In the genomic region with DNA sequence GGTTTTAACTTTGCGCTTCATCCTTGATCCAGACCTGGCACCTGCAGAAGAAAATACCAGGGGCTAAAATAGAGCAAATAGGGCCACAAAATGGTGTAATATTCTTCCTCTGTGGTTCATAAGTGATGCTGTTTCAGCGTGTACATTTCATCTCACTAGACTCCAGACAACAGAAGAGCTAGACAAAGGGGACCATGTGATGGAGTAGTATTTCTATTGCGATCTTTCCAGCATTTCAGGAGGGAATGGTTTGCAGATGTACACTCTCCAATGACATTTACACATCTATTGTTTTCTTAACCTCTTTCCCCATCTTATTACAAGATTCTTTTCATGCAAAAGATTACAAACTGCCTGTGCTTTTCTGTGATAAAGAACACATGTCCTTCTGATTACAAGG, we compare ENCODE assay signal across 27 mouse cellular contexts.
DNase-seq lines count a peak whose midpoint lies in the region; ATAC-seq and TF ChIP-seq lines count a peak whose summit lies in the region.
"Had no signal": no experiment of that assay in that cellular context is flagged by ENCODE, and none has a peak within 500 bp of the region (broad histone marks: within the 10 kb centered on the region; RNA-seq: fewer than 3 reads in every experiment).

No protein-coding gene starts in this region.

- no peaks in the 10 kb centered on the region for H3K4me1 ChIP-seq in embryonic facial prominence, embryonic 11.5 days (ENCODE audit: control insufficient read depth, insufficient read depth, low read length)
- no peaks in the 10 kb centered on the region for H3K4me1 ChIP-seq in embryonic facial prominence, embryonic 10.5 days
- no peaks in the 10 kb centered on the region for H3K4me1 ChIP-seq in kidney, embryonic 14.5 days (ENCODE audit: control insufficient read depth, insufficient read depth, low read length)
- no peaks in the 10 kb centered on the region for H3K4me1 ChIP-seq in stomach, embryonic 16.5 days (ENCODE audit: control insufficient read depth, insufficient read depth, low read length)
- no peaks in the 10 kb centered on the region for H3K4me1 ChIP-seq in stomach, postnatal 0 days (replicated peaks; ENCODE audit: control insufficient read depth, insufficient read depth)
- H3K4me1 ChIP-seq: embryonic facial prominence, embryonic 12.5 days; forebrain, embryonic 10.5 days; forebrain, embryonic 13.5 days; heart, embryonic 10.5 days; heart, embryonic 13.5 days; hindbrain, embryonic 12.5 days; hindbrain, embryonic 15.5 days had no signal

- no peak overlapping the region for H3K4me3 ChIP-seq in embryonic facial prominence, embryonic 11.5 days (ENCODE audit: low read depth, low read length)
- H3K4me3 ChIP-seq in embryonic facial prominence, embryonic 10.5 days = no peak overlapping the region
- no peak overlapping the region for H3K4me3 ChIP-seq in kidney, embryonic 14.5 days (ENCODE audit: low read length)
- no peak overlapping the region for H3K4me3 ChIP-seq in stomach, embryonic 16.5 days (replicated peaks; ENCODE audit: low read length)
- no peak overlapping the region for H3K4me3 ChIP-seq in stomach, postnatal 0 days (ENCODE audit: low read depth, low read length)
- H3K4me3 ChIP-seq: embryonic facial prominence, embryonic 12.5 days; erythroblast, embryonic 14.5 days; forebrain, embryonic 10.5 days; forebrain, embryonic 13.5 days; heart, adult 2 months; heart, embryonic 10.5 days; heart, embryonic 13.5 days; hindbrain, embryonic 12.5 days; hindbrain, embryonic 15.5 days had no signal

- ATAC-seq in embryonic facial prominence, embryonic 11.5 days (replicated peaks; ENCODE audit: insufficient number of reproducible peaks, low FRiP score, low TSS enrichment, low read depth) = no peak
- ATAC-seq in kidney, embryonic 14.5 days (ENCODE audit: low FRiP score, low TSS enrichment) = peak; percentile 57; the same call in 1 of the 2 replicates
- ATAC-seq in stomach, embryonic 16.5 days (ENCODE audit: insufficient read depth, low FRiP score) = peak; percentile 40; the same call in 1 of the 2 replicates
- no peak for ATAC-seq in stomach, postnatal 0 days (ENCODE audit: low FRiP score, low TSS enrichment)
- ATAC-seq: activated CD4-positive, CD25-positive, alpha-beta regulatory T cell, adult 4 months; forebrain, embryonic 13.5 days; forebrain, embryonic 16.5 days had no signal

- no peaks in the 10 kb centered on the region for H3K9me3 ChIP-seq in embryonic facial prominence, embryonic 11.5 days (replicated peaks; ENCODE audit: control insufficient read depth, low read length)
- H3K9me3 ChIP-seq in embryonic facial prominence, embryonic 10.5 days = no peaks in the 10 kb centered on the region
- no peaks in the 10 kb centered on the region for H3K9me3 ChIP-seq in kidney, embryonic 14.5 days (ENCODE audit: control insufficient read depth, low read length)
- no peaks in the 10 kb centered on the region for H3K9me3 ChIP-seq in stomach, embryonic 16.5 days (replicated peaks; ENCODE audit: control insufficient read depth, low read length)
- H3K9me3 ChIP-seq in stomach, postnatal 0 days (ENCODE audit: control insufficient read depth, low read length) = no peaks in the 10 kb centered on the region
- H3K9me3 ChIP-seq: embryonic facial prominence, embryonic 12.5 days; forebrain, embryonic 10.5 days; forebrain, embryonic 13.5 days; heart, embryonic 10.5 days; heart, embryonic 13.5 days; hindbrain, embryonic 12.5 days; hindbrain, embryonic 15.5 days had no signal

- H3K27me3 ChIP-seq in embryonic facial prominence, embryonic 11.5 days (ENCODE audit: control insufficient read depth, insufficient read depth, low read length) = no peaks in the 10 kb centered on the region
- H3K27me3 ChIP-seq in embryonic facial prominence, embryonic 10.5 days (replicated peaks; ENCODE audit: low read depth, poor library complexity, severe bottlenecking) = no peaks in the 10 kb centered on the region
- H3K27me3 ChIP-seq in kidney, embryonic 14.5 days (ENCODE audit: control insufficient read depth, insufficient read depth, low read length) = no peaks in the 10 kb centered on the region
- H3K27me3 ChIP-seq in stomach, embryonic 16.5 days (ENCODE audit: control insufficient read depth, insufficient read depth, low read length) = no peaks in the 10 kb centered on the region
- H3K27me3 ChIP-seq in stomach, postnatal 0 days (ENCODE audit: control insufficient read depth, insufficient read depth, low read length) = no peaks in the 10 kb centered on the region
- H3K27me3 ChIP-seq: embryonic facial prominence, embryonic 12.5 days; forebrain, embryonic 13.5 days; heart, embryonic 13.5 days; hindbrain, embryonic 12.5 days; hindbrain, embryonic 15.5 days had no signal

- TF ChIP-seq CTCF in stomach, postnatal 0 days (IDR thresholded peaks at IDR 0.05; ENCODE audit: low read depth) = no peak

- no peak overlapping the region for H3K4me2 ChIP-seq in embryonic facial prominence, embryonic 11.5 days (ENCODE audit: low read depth, low read length)
- H3K4me2 ChIP-seq in kidney, embryonic 14.5 days (replicated peaks; ENCODE audit: low read depth, low read length) = no peak overlapping the region
- H3K4me2 ChIP-seq in stomach, embryonic 16.5 days (ENCODE audit: low read depth, low read length) = no peak overlapping the region
- H3K4me2 ChIP-seq in stomach, postnatal 0 days (replicated peaks; ENCODE audit: low read depth) = no peak overlapping the region
- H3K4me2 ChIP-seq: embryonic facial prominence, embryonic 12.5 days; forebrain, embryonic 13.5 days; heart, embryonic 13.5 days; hindbrain, embryonic 12.5 days; hindbrain, embryonic 15.5 days had no signal

- no peak overlapping the region for H3K27ac ChIP-seq in embryonic facial prominence, embryonic 11.5 days (replicated peaks; ENCODE audit: low read depth, low read length)
- no peak overlapping the region for H3K27ac ChIP-seq in embryonic facial prominence, embryonic 10.5 days (replicated peaks)
- H3K27ac ChIP-seq in kidney, embryonic 14.5 days (ENCODE audit: low read depth, low read length) = no peak overlapping the region
- no peak overlapping the region for H3K27ac ChIP-seq in stomach, embryonic 16.5 days (ENCODE audit: low read length)
- H3K27ac ChIP-seq in stomach, postnatal 0 days (replicated peaks) = no peak overlapping the region
- H3K27ac ChIP-seq: embryonic facial prominence, embryonic 12.5 days; forebrain, embryonic 10.5 days; forebrain, embryonic 13.5 days; heart, adult 2 months; heart, embryonic 10.5 days; heart, embryonic 13.5 days; hindbrain, embryonic 12.5 days; hindbrain, embryonic 15.5 days had no signal

- no peak for TF ChIP-seq EP300 in stomach, postnatal 0 days (optimal IDR thresholded peaks at IDR 0.05)

- 66% methylated on average over 3 of the region's 3 CpGs for WGBS in embryonic facial prominence, embryonic 11.5 days
- 74% methylated on average over 3 of the region's 3 CpGs for WGBS in embryonic facial prominence, embryonic 10.5 days
- WGBS in kidney, embryonic 14.5 days = 60% methylated on average over 3 of the region's 3 CpGs
- WGBS in stomach, embryonic 16.5 days = 60% methylated on average over 3 of the region's 3 CpGs
- 50% methylated on average over 3 of the region's 3 CpGs for WGBS in stomach, postnatal 0 days

- no peaks in the 10 kb centered on the region for H3K36me3 ChIP-seq in embryonic facial prominence, embryonic 11.5 days (replicated peaks; ENCODE audit: control insufficient read depth, insufficient read depth, low read depth, low read length)
- no peaks in the 10 kb centered on the region for H3K36me3 ChIP-seq in embryonic facial prominence, embryonic 10.5 days (replicated peaks)
- no peaks in the 10 kb centered on the region for H3K36me3 ChIP-seq in kidney, embryonic 14.5 days (ENCODE audit: control insufficient read depth, insufficient read depth, low read length)
- H3K36me3 ChIP-seq in stomach, embryonic 16.5 days (ENCODE audit: control insufficient read depth, insufficient read depth, low read length) = no peaks in the 10 kb centered on the region
- no peaks in the 10 kb centered on the region for H3K36me3 ChIP-seq in stomach, postnatal 0 days (ENCODE audit: control insufficient read depth, insufficient read depth, low read length)
- H3K36me3 ChIP-seq: embryonic facial prominence, embryonic 12.5 days; forebrain, embryonic 10.5 days; heart, embryonic 10.5 days; heart, embryonic 13.5 days; hindbrain, embryonic 12.5 days; hindbrain, embryonic 15.5 days had no signal

- peak; percentile 2 for DNase-seq in embryonic facial prominence, embryonic 11.5 days (ENCODE audit: low spot score)
- no peak for DNase-seq in embryonic facial prominence, embryonic 10.5 days (ENCODE audit: low spot score)
- no peak for DNase-seq in kidney, adult 8-10 months
- no peak for DNase-seq in stomach, postnatal 0 days (ENCODE audit: low spot score)
- DNase-seq: adrenal gland, adult 8-10 months; adrenal gland, postnatal 25 days; cerebellum, adult 11-12 months; cerebellum, adult 8-10 months; cerebellum, postnatal 10 days; cerebellum, postnatal 36 days; embryo, embryonic 11 days; gastrocnemius, postnatal 10 days; gastrocnemius, postnatal 36 days; heart, adult 2 months; heart, postnatal 14 days had no signal

- no peak overlapping the region for H3K9ac ChIP-seq in embryonic facial prominence, embryonic 11.5 days (replicated peaks; ENCODE audit: low read length)
- no peak overlapping the region for H3K9ac ChIP-seq in kidney, embryonic 14.5 days (ENCODE audit: low read depth, low read length)
- no peak overlapping the region for H3K9ac ChIP-seq in stomach, embryonic 16.5 days (ENCODE audit: low read length)
- no peak overlapping the region for H3K9ac ChIP-seq in stomach, postnatal 0 days (ENCODE audit: low read length)
- H3K9ac ChIP-seq: embryonic facial prominence, embryonic 12.5 days; forebrain, embryonic 13.5 days; heart, embryonic 13.5 days; hindbrain, embryonic 12.5 days; hindbrain, embryonic 15.5 days had no signal

Comparison
In these comparisons a context has a peak if more than half of its experiments do, and no peak if none do; other contexts are left out.
1. ATAC-seq: peak in kidney, embryonic 14.5 days (single experiment) and stomach, embryonic 16.5 days (single experiment); none in embryonic facial prominence, embryonic 11.5 days (single experiment) and stomach, postnatal 0 days (single experiment).